Mouse (Mus musculus) midbrain, postnatal 0 days (tissue): ENCODE measurements around the gene Dennd2a. TPM values are rescaled to one million over a fixed set of nuclear protein-coding genes. Genes with fewer than 3 reads are reported as not detected.

Experiments used
- ATAC-seq: fragments of 200-750 bp; cut with Nextera tagmentation; 2 replicates; pipeline ENCODE4 v1.8.0; 2017; ENCODE audit warnings: moderate number of reproducible peaks, mild to moderate bottlenecking, moderate TSS enrichment, moderate library complexity; ENCODE audit not compliant: low FRiP score
- DNase-seq: peaks from one replicate; pipeline ENCODE4 v3.0.0-alpha.2; 2015; ENCODE audit warnings: low spot score
- H3K27ac ChIP-seq: fragments of 300-500 bp; sonication (generic); 2 replicates; pipeline ENCODE4 v1.5.1; 2014; ENCODE audit warnings: low read depth, mild to moderate bottlenecking, low read length, mixed read lengths
- H3K27me3 ChIP-seq: fragments of 300-500 bp; sonication (generic); 2 replicates; pipeline ENCODE4 v1.6.1; 2014; ENCODE audit warnings: low read length, control low read depth, mixed read lengths; ENCODE audit not compliant: insufficient read depth
- H3K36me3 ChIP-seq: fragments of 300-500 bp; sonication (generic); 2 replicates; pipeline ENCODE4 v1.6.1; 2014; ENCODE audit warnings: low read length, control low read depth, mixed read lengths; ENCODE audit not compliant: insufficient read depth
- H3K4me1 ChIP-seq: fragments of 300-500 bp; sonication (generic); 2 replicates; pipeline ENCODE4 v1.6.1; 2014; ENCODE audit warnings: mild to moderate bottlenecking, control low read depth, antibody characterized with exemption, low read length, mixed read lengths; ENCODE audit not compliant: insufficient read depth
- H3K4me2 ChIP-seq: fragments of 300-500 bp; sonication (generic); 2 replicates; pipeline ENCODE4 v1.6.1; 2014; ENCODE audit warnings: low read depth, mild to moderate bottlenecking, low read length, mixed read lengths; ENCODE audit not compliant: poor library complexity, severe bottlenecking
- H3K4me3 ChIP-seq: fragments of 300-500 bp; sonication (generic); 2 replicates; pipeline ENCODE4 v1.5.1; 2014; ENCODE audit warnings: low read depth, mild to moderate bottlenecking, low read length, moderate library complexity
- H3K9ac ChIP-seq: fragments of 300-500 bp; sonication (generic); replicated peaks from 2 replicates; pipeline ENCODE4 v1.6.1; 2014; ENCODE audit warnings: mild to moderate bottlenecking, low read length, moderate library complexity, mixed read lengths; ENCODE audit not compliant: poor library complexity, severe bottlenecking
- H3K9me3 ChIP-seq: fragments of 300-500 bp; sonication (generic); 2 replicates; pipeline ENCODE4 v1.6.1; 2016; ENCODE audit warnings: low read length, control low read depth
- CTCF ChIP-seq: IDR thresholded peaks from 2 replicates; pipeline ENCODE4 v1.5.1; 2016; ENCODE audit warnings: antibody characterized with exemption, mild to moderate bottlenecking
- WGBS: fragments of 180-500 bp; shearing (Covaris S2); extraction: QIAGEN DNeasy Blood & Tissue Kit; methylation state at CpG from one replicate; pipeline ENCODE4 v1.1.7; 2014; 5-methylcytosine and 5-hydroxymethylcytosine counted together
- polyA plus RNA-seq: library from polyadenylated mRNA; unstranded; fragments of >200 nt; fragmentation: Nextera tagmentation; extraction: Ambion mirVana; gene quantifications from 2 replicates; pipeline ENCODE4 v1.2.1, GENCODE M21; 2015
- total RNA-seq: library from RNA; depleted of rRNA; stranded (reverse); fragments of >200 nt; gene quantifications from 2 replicates; pipeline ENCODE4 v1.2.3, GENCODE M21; 2014

The Dennd2a gene
- total and polyA plus RNA-seq, 2 experiments from 2014 or later, result 9.8 to 15.9 TPM

DNA sequence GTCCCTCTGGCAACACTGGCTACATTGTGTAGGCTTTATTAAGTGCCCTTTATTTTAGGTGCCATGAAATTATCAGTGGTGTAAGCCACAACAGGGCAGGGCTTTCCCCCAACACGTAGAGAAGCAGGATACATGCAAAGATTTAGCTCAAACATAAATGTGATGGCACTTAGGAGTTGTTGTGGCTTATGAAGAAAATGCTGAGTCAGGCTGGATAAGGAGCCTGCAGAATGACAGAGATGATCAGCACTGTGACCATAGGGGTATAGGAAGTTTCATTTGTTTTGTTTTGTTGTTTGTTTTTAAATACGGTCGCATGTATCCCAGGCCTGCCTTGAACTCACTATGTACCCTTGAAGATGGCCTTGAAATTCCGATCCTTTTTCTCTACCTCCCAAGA lies 65.5 kb downstream of the Dennd2a start:
- DNase-seq (no peak), ATAC-seq (no peak)
- no peak overlapping the region for H3K9ac ChIP-seq
- no peaks in the 10 kb centered on the region for H3K9me3 ChIP-seq
- TF ChIP-seq CTCF, result no peak
- WGBS, result 92% methylated on average over 4 of the region's 4 CpGs
- no peak overlapping the region for H3K4me3 ChIP-seq
- H3K27ac ChIP-seq, result no peak overlapping the region
- H3K4me1 ChIP-seq, result no peaks in the 10 kb centered on the region
- no peak overlapping the region for H3K4me2 ChIP-seq
- H3K36me3 ChIP-seq, result peaks cover 30% of the 10 kb centered on the region
- no peaks in the 10 kb centered on the region for H3K27me3 ChIP-seq

DNA sequence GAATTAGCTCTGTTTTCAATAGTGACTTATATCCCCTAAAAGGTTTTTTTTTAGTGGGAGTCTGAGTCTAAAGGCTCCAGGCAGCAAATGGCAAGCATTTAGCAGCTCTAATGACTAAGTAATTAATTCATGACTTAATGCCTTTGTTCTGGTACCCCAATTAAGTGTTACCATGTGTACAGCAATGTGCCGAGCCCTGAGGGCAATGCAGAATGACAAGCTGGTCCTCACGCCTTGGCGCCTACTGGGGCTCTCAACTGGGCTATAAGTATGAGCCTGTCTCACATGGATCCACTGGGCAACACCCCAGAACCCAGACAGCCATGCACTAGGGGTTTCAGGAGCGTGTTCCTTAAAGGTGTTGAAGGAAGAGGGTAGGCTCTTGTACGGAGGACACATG lies 66.5 kb downstream of the Dennd2a start:
- Histone ChIP-seq H3K9ac (no peak overlapping the region), H3K4me2 (no peak overlapping the region), H3K4me3 (no peak overlapping the region), H3K27me3 (no peaks in the 10 kb centered on the region), H3K27ac (no peak overlapping the region), H3K36me3 (peaks cover 30% of the 10 kb centered on the region), H3K4me1 (no peaks in the 10 kb centered on the region), H3K9me3 (no peaks in the 10 kb centered on the region)
- DNase-seq, result no peak
- WGBS, result 48% methylated on average over 5 of the region's 5 CpGs
- ATAC-seq, result no peak
- TF ChIP-seq CTCF, result no peak

GRCm38 (mm10) chr6:39488292-39488691 lies 69.4 kb downstream of the Dennd2a start:
- no peak for ATAC-seq
- H3K27me3 ChIP-seq, result no peaks in the 10 kb centered on the region
- no peaks in the 10 kb centered on the region for H3K9me3 ChIP-seq
- no peak overlapping the region for H3K4me2 ChIP-seq
- no peak for DNase-seq
- H3K9ac ChIP-seq, result no peak overlapping the region
- H3K4me1 ChIP-seq, result no peaks in the 10 kb centered on the region
- TF ChIP-seq CTCF, result no peak
- H3K36me3 ChIP-seq, result peaks cover 23% of the 10 kb centered on the region
- H3K4me3 ChIP-seq, result no peak overlapping the region
- 95% methylated on average over 8 of the region's 8 CpGs for WGBS
- no peak overlapping the region for H3K27ac ChIP-seq

DNA sequence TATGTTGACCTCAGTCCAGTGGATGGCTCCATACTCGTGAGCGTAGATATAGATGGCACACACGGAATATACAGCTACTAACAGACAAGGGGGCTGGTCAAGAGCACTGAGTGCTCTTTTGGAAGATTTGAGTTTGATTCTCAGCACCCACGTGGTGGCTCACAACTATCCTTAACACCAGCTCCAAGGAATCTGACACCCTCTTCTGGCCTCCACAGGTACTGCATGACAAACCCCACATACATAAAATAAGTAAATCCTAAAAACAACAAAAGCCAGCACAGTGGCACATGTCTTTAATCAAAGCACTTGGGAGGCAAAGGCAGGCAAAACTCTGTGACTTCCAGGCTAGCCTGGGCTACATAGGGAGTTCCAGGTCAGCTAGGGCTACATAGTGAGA lies 74.0 kb downstream of the Dennd2a start:
- Histone ChIP-seq H3K27ac (no peak overlapping the region), H3K36me3 (peaks cover 33% of the 10 kb centered on the region), H3K9me3 (no peaks in the 10 kb centered on the region), H3K27me3 (no peaks in the 10 kb centered on the region), H3K9ac (no peak overlapping the region), H3K4me1 (no peaks in the 10 kb centered on the region), H3K4me2 (no peak overlapping the region), H3K4me3 (no peak overlapping the region)
- ATAC-seq, result no peak
- TF ChIP-seq CTCF, result peak; percentile 30
- WGBS, result 97% methylated on average over 4 of the region's 4 CpGs
- DNase-seq, result no peak

DNA sequence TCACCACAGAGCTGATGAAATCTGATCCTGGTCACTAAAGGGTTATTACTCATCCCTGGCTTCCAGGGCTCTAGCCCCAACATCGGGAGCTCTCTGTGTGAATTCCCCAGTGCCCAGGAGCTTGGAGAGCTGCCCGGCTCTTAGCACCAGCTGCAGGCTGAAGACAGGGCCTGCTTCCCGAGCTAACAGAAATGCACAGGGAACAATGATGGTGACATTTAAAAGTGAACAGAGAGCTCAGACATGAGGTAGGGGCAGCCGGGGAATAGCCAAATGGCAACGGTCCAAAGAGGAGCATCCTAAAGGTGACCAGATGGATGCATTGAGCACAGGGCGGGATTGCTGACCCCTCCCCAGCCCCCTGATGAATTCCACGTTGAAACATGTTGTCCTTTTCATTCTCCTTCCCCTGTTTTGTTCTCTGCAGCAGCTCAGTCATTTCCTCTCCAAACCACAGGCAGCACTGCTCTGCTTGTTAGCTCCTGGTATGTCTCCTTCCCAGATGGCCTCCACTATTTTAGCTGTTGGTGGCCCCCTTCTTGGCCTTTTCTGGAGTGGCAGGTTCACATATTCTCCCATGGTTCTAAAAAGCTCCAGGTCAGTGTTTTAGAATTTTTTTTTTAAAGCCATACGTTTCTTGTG lies 79.0 kb downstream of the Dennd2a start:
- TF ChIP-seq CTCF, result no peak
- WGBS, result 31% methylated on average over 8 of the region's 8 CpGs
- peak; percentile 73 for ATAC-seq
- Histone ChIP-seq H3K9me3 (no peaks in the 10 kb centered on the region), H3K4me3 (no peak overlapping the region), H3K4me2 (no peak overlapping the region), H3K27me3 (no peaks in the 10 kb centered on the region), H3K36me3 (peaks cover 22% of the 10 kb centered on the region), H3K27ac (peak overlapping the region; percentile 57; the same call in 1 of the 2 replicates), H3K9ac (no peak overlapping the region), H3K4me1 (no peaks in the 10 kb centered on the region)
- peak; percentile 83 for DNase-seq

GRCm38 (mm10) chr6:39476617-39477016 lies 81.0 kb downstream of the Dennd2a start:
- Histone ChIP-seq H3K9me3 (no peaks in the 10 kb centered on the region), H3K36me3 (peaks cover 13% of the 10 kb centered on the region), H3K9ac (no peak overlapping the region), H3K27ac (no peak overlapping the region), H3K4me3 (no peak overlapping the region), H3K4me2 (no peak overlapping the region), H3K27me3 (no peaks in the 10 kb centered on the region), H3K4me1 (no peaks in the 10 kb centered on the region)
- no peak for TF ChIP-seq CTCF
- ATAC-seq (no peak), DNase-seq (no peak)
- WGBS, result 81% methylated on average over 1 of the region's 1 CpGs
